Mouse (Mus musculus) kidney, embryonic 15.5 days (tissue): ENCODE measurements around the gene Olfr311. TPM values are rescaled to one million over a fixed set of nuclear protein-coding genes. Genes with fewer than 3 reads are reported as not detected.
A peak's percentile ranks its signal among the peaks of the same experiment; 100 is the strongest.
"Not testable (repeated sequence)": the region's sequence is repeated elsewhere in the genome, so short reads cannot be mapped to it uniquely, and the experiment has no call there.

Source experiments
- ATAC-seq: fragments of 200-750 bp; cut with Nextera tagmentation; replicated peaks from 2 replicates; pipeline ENCODE4 v1.8.0; 2017; ENCODE audit warnings: moderate TSS enrichment; ENCODE audit not compliant: low FRiP score
- H3K27ac ChIP-seq: fragments of 300-500 bp; sonication (generic); 2 replicates; pipeline ENCODE4 v1.5.1; 2015; ENCODE audit warnings: mild to moderate bottlenecking, inconsistent platforms
- H3K27me3 ChIP-seq: fragments of 300-500 bp; sonication (generic); 2 replicates; pipeline ENCODE4 v1.6.1; 2015; ENCODE audit warnings: inconsistent platforms
- H3K36me3 ChIP-seq: fragments of 300-500 bp; sonication (generic); 2 replicates; pipeline ENCODE4 v1.6.1; 2015; ENCODE audit warnings: inconsistent platforms
- H3K4me1 ChIP-seq: fragments of 300-500 bp; sonication (generic); 2 replicates; pipeline ENCODE4 v1.6.1; 2015; ENCODE audit warnings: inconsistent platforms
- H3K4me2 ChIP-seq: fragments of 300-500 bp; sonication (generic); 2 replicates; pipeline ENCODE4 v1.6.1; 2015; ENCODE audit warnings: moderate library complexity, mild to moderate bottlenecking, inconsistent platforms
- H3K4me3 ChIP-seq: fragments of 300-500 bp; sonication (generic); replicated peaks from 2 replicates; pipeline ENCODE4 v1.5.1; 2015; ENCODE audit warnings: mild to moderate bottlenecking, inconsistent platforms
- H3K9ac ChIP-seq: fragments of 300-500 bp; sonication (generic); 2 replicates; pipeline ENCODE4 v1.6.1; 2015; ENCODE audit warnings: mild to moderate bottlenecking, inconsistent platforms
- H3K9me3 ChIP-seq: fragments of 300-500 bp; sonication (generic); replicated peaks from 2 replicates; pipeline ENCODE4 v1.6.1; 2016; ENCODE audit warnings: inconsistent platforms
- WGBS: fragments of 180-500 bp; shearing (Covaris S2); methylation state at CpG from one replicate; pipeline ENCODE4 v1.1.7; 2015; ENCODE audit warnings: mixed read lengths; 5-methylcytosine and 5-hydroxymethylcytosine counted together
- polyA plus RNA-seq: library from polyadenylated mRNA; unstranded; fragments of >200 nt; fragmentation: Nextera tagmentation; extraction: Ambion mirVana; gene quantifications from 2 replicates; pipeline ENCODE4 v1.2.1, GENCODE M21; 2015

Olfr311 gene
- not detected in 2 replicates for polyA plus RNA-seq

- not testable (repeated sequence) for H3K9me3 ChIP-seq, ATAC-seq, H3K27ac ChIP-seq, H3K4me2 ChIP-seq, H3K9ac ChIP-seq, H3K27me3 ChIP-seq, H3K4me1 ChIP-seq, H3K36me3 ChIP-seq, H3K4me3 ChIP-seq
Observed at GRCm38 (mm10) chr11:58838951-58839350, at the start of gene Olfr311. TSS of gene Olfr311 (plus strand) at chr11:58839251.

- Histone ChIP-seq H3K4me1 (no peaks in the 10 kb centered on the region), H3K9me3 (no peaks in the 10 kb centered on the region), H3K4me2 (no peak overlapping the region), H3K9ac (no peak overlapping the region), H3K4me3 (no peak overlapping the region), H3K27ac (no peak overlapping the region), H3K36me3 (no peaks in the 10 kb centered on the region), H3K27me3 (no peaks in the 10 kb centered on the region)
- no peak for ATAC-seq
- WGBS, result 36% methylated on average over 3 of the region's 3 CpGs
Observed at GRCm38 (mm10) chr11:58789532-58789931, 49.5 kb upstream of the Olfr311 start.

- Histone ChIP-seq H3K4me2 (no peak overlapping the region), H3K36me3 (no peaks in the 10 kb centered on the region), H3K27ac (no peak overlapping the region), H3K27me3 (no peaks in the 10 kb centered on the region), H3K9me3 (no peaks in the 10 kb centered on the region), H3K4me3 (no peak overlapping the region), H3K4me1 (no peaks in the 10 kb centered on the region), H3K9ac (no peak overlapping the region)
- ATAC-seq, result no peak
- 44% methylated on average over 2 of the region's 2 CpGs for WGBS
Observed at GRCm38 (mm10) chr11:58790053-58790452, 49.0 kb upstream of the Olfr311 start.

- Histone ChIP-seq H3K27me3 (no peaks in the 10 kb centered on the region), H3K9ac (no peak overlapping the region), H3K4me1 (no peaks in the 10 kb centered on the region), H3K4me2 (no peak overlapping the region), H3K4me3 (no peak overlapping the region), H3K36me3 (no peaks in the 10 kb centered on the region), H3K27ac (no peak overlapping the region), H3K9me3 (no peaks in the 10 kb centered on the region)
- ATAC-seq, result no peak
- 72% methylated on average over 6 of the region's 6 CpGs for WGBS
Observed at GRCm38 (mm10) chr11:58790646-58791045, 48.4 kb upstream of the Olfr311 start.

GRCm38 (mm10) chr11:58795856-58796255 is 43.2 kb upstream of the Olfr311 start:
- Histone ChIP-seq H3K9ac (no peak overlapping the region), H3K36me3 (no peaks in the 10 kb centered on the region), H3K4me2 (no peak overlapping the region), H3K27ac (no peak overlapping the region), H3K9me3 (no peaks in the 10 kb centered on the region), H3K4me3 (no peak overlapping the region), H3K4me1 (no peaks in the 10 kb centered on the region), H3K27me3 (no peaks in the 10 kb centered on the region)
- no peak for ATAC-seq
- WGBS, result 89% methylated on average over 2 of the region's 2 CpGs

- H3K4me3 ChIP-seq, result no peak overlapping the region
- H3K36me3 ChIP-seq, result no peaks in the 10 kb centered on the region
- H3K4me1 ChIP-seq, result 0 out of 2 replicates have a peak, but pooled peaks cover 3% of the 10 kb centered on the region
- H3K9me3 ChIP-seq, result no peaks in the 10 kb centered on the region
- 73% methylated on average over 7 of the region's 7 CpGs for WGBS
- no peak overlapping the region for H3K4me2 ChIP-seq
- H3K27me3 ChIP-seq, result no peaks in the 10 kb centered on the region
- ATAC-seq, result no peak
- H3K9ac ChIP-seq, result no peak overlapping the region
- no peak overlapping the region for H3K27ac ChIP-seq
Observed at GRCm38 (mm10) chr11:58796850-58797249, 42.2 kb upstream of the Olfr311 start.

- 73% methylated on average over 5 of the region's 5 CpGs for WGBS
- Histone ChIP-seq H3K9me3 (no peaks in the 10 kb centered on the region), H3K4me1 (0 out of 2 replicates have a peak, but pooled peaks cover 10% of the 10 kb centered on the region), H3K9ac (no peak overlapping the region), H3K4me2 (no peak overlapping the region), H3K27ac (no peak overlapping the region), H3K4me3 (no peak overlapping the region), H3K27me3 (no peaks in the 10 kb centered on the region), H3K36me3 (no peaks in the 10 kb centered on the region)
- ATAC-seq, result no peak
Observed at GRCm38 (mm10) chr11:58799747-58800146, 39.3 kb upstream of the Olfr311 start.

- no peak within 1 kb of the TSS for H3K4me3 ChIP-seq
- 42% methylated on average over 14 of the region's 14 CpGs for WGBS
- H3K4me2 ChIP-seq, result no peak within 1 kb of the TSS
- H3K9ac ChIP-seq, result no peak within 1 kb of the TSS
- no peaks in the 10 kb centered on the region for H3K36me3 ChIP-seq
- 0 out of 2 replicates have a peak, but pooled peaks cover 10% of the 10 kb centered on the region for H3K4me1 ChIP-seq
- H3K9me3 ChIP-seq, result no peaks in the 10 kb centered on the region
- no peak within 1 kb of the TSS for H3K27ac ChIP-seq
- ATAC-seq, result peak; percentile 46
- H3K27me3 ChIP-seq, result no peaks in the 10 kb centered on the region
Observed at GRCm38 (mm10) chr11:58801558-58802228, 37.4 kb upstream of the Olfr311 start, which contains the start of gene Fam183b. TSS of gene Fam183b (minus strand) at chr11:58801960.

GRCm38 (mm10) chr11:58803871-58804270 is 35.2 kb upstream of the Olfr311 start:
- H3K4me3 ChIP-seq, result no peak overlapping the region
- H3K9me3 ChIP-seq, result no peaks in the 10 kb centered on the region
- WGBS, result 67% methylated on average over 4 of the region's 4 CpGs
- no peaks in the 10 kb centered on the region for H3K27me3 ChIP-seq
- H3K4me1 ChIP-seq, result 0 out of 2 replicates have a peak, but pooled peaks cover 10% of the 10 kb centered on the region
- no peak overlapping the region for H3K9ac ChIP-seq
- ATAC-seq, result no peak
- H3K4me2 ChIP-seq, result no peak overlapping the region
- H3K36me3 ChIP-seq, result no peaks in the 10 kb centered on the region
- H3K27ac ChIP-seq, result no peak overlapping the region

GRCm38 (mm10) chr11:58804393-58804792 is 34.7 kb upstream of the Olfr311 start:
- H3K4me1 ChIP-seq, result 0 out of 2 replicates have a peak, but pooled peaks cover 10% of the 10 kb centered on the region
- ATAC-seq, result no peak
- H3K4me2 ChIP-seq, result no peak overlapping the region
- H3K36me3 ChIP-seq, result no peaks in the 10 kb centered on the region
- no peaks in the 10 kb centered on the region for H3K9me3 ChIP-seq
- WGBS, result 63% methylated on average over 2 of the region's 2 CpGs
- no peak overlapping the region for H3K4me3 ChIP-seq
- H3K27ac ChIP-seq, result no peak overlapping the region
- H3K9ac ChIP-seq, result no peak overlapping the region
- H3K27me3 ChIP-seq, result no peaks in the 10 kb centered on the region

- Histone ChIP-seq H3K9ac (no peak overlapping the region), H3K4me2 (no peak overlapping the region), H3K36me3 (no peaks in the 10 kb centered on the region), H3K27ac (no peak overlapping the region), H3K4me1 (no peaks in the 10 kb centered on the region), H3K27me3 (no peaks in the 10 kb centered on the region), H3K9me3 (no peaks in the 10 kb centered on the region), H3K4me3 (no peak overlapping the region)
- WGBS, result 6% methylated on average over 1 of the region's 1 CpGs
- ATAC-seq, result no peak
Observed at GRCm38 (mm10) chr11:58812001-58812400, 27.1 kb upstream of the Olfr311 start.

GRCm38 (mm10) chr11:58814700-58815099 is 24.4 kb upstream of the Olfr311 start, which contains the start of gene Olfr313:
TSS of gene Olfr313 (plus strand) at chr11:58815000.
- 56% methylated on average over 1 of the region's 1 CpGs for WGBS
- H3K4me1 ChIP-seq, H3K9ac ChIP-seq, H3K27me3 ChIP-seq, H3K27ac ChIP-seq, H3K36me3 ChIP-seq, H3K4me3 ChIP-seq, H3K4me2 ChIP-seq, ATAC-seq, H3K9me3 ChIP-seq: not testable (repeated sequence)

- Histone ChIP-seq H3K27me3 (no peaks in the 10 kb centered on the region), H3K9me3 (no peaks in the 10 kb centered on the region), H3K4me3 (no peak overlapping the region), H3K9ac (no peak overlapping the region), H3K4me1 (no peaks in the 10 kb centered on the region), H3K27ac (no peak overlapping the region), H3K36me3 (no peaks in the 10 kb centered on the region), H3K4me2 (no peak overlapping the region)
- ATAC-seq, result no peak
- WGBS, result 78% methylated on average over 1 of the region's 1 CpGs
Observed at GRCm38 (mm10) chr11:58815676-58816075, 23.4 kb upstream of the Olfr311 start.
